Mouse (Mus musculus) embryonic facial prominence, embryonic 11.5 days (tissue): Measurements from ENCODE around the gene Btg2. TPM values are rescaled to one million over a fixed set of nuclear protein-coding genes. Genes with fewer than 3 reads are reported as not detected.

ENCODE experiments used
- ATAC-seq: fragments of 200-750 bp; cut with Nextera tagmentation; replicated peaks from 2 replicates; pipeline ENCODE4 v1.8.0; 2017; ENCODE audit warnings: low read depth; ENCODE audit not compliant: insufficient number of reproducible peaks, low FRiP score, low TSS enrichment
- DNase-seq: peaks from one replicate; pipeline ENCODE4 v3.0.0-alpha.2; 2015; ENCODE audit warnings: low spot score
- H3K27ac ChIP-seq: fragments of 300-500 bp; sonication (generic); replicated peaks from 2 replicates; pipeline ENCODE4 v1.5.1; 2014; ENCODE audit warnings: mild to moderate bottlenecking, low read depth, low read length, control low read depth
- H3K27me3 ChIP-seq: fragments of 300-500 bp; sonication (generic); 2 replicates; pipeline ENCODE4 v1.6.1; 2014; ENCODE audit warnings: mild to moderate bottlenecking, low read length, moderate library complexity, mixed read lengths; ENCODE audit not compliant: control insufficient read depth, insufficient read depth
- H3K36me3 ChIP-seq: fragments of 300-500 bp; sonication (generic); replicated peaks from 2 replicates; pipeline ENCODE4 v1.6.1; 2014; ENCODE audit warnings: low read depth, mild to moderate bottlenecking, low read length, moderate library complexity, mixed read lengths; ENCODE audit not compliant: control insufficient read depth, insufficient read depth
- H3K4me1 ChIP-seq: fragments of 300-500 bp; sonication (generic); 2 replicates; pipeline ENCODE4 v1.6.1; 2014; ENCODE audit warnings: low read length, mixed read lengths; ENCODE audit not compliant: control insufficient read depth, insufficient read depth
- H3K4me2 ChIP-seq: fragments of 300-500 bp; sonication (generic); 2 replicates; pipeline ENCODE4 v1.6.1; 2014; ENCODE audit warnings: low read depth, mild to moderate bottlenecking, control low read depth, low read length, moderate library complexity
- H3K4me3 ChIP-seq: fragments of 300-500 bp; sonication (generic); 2 replicates; pipeline ENCODE4 v1.5.1; 2014; ENCODE audit warnings: low read depth, low read length, control low read depth
- H3K9ac ChIP-seq: fragments of 300-500 bp; sonication (generic); replicated peaks from 2 replicates; pipeline ENCODE4 v1.6.1; 2014; ENCODE audit warnings: mild to moderate bottlenecking, control low read depth, low read length
- H3K9me3 ChIP-seq: fragments of 300-500 bp; sonication (generic); replicated peaks from 2 replicates; pipeline ENCODE4 v1.6.1; 2016; ENCODE audit warnings: mild to moderate bottlenecking, low read length, inconsistent platforms, mixed read lengths; ENCODE audit not compliant: control insufficient read depth
- WGBS: fragments of 180-500 bp; shearing (Covaris S2); extraction: QIAGEN DNeasy Blood & Tissue Kit; methylation state at CpG from one replicate; pipeline ENCODE4 v1.1.7; 2014; 5-methylcytosine and 5-hydroxymethylcytosine counted together
- polyA plus RNA-seq: library from polyadenylated mRNA; unstranded; fragments of >200 nt; fragmentation: Nextera tagmentation; extraction: Ambion mirVana; gene quantifications from 2 replicates; pipeline ENCODE4 v1.2.1, GENCODE M21; 2014

The Btg2 gene
- polyA plus RNA-seq, 1 experiment from 2014 or later: 38.9 TPM

- ATAC-seq (no peak), DNase-seq (no peak)
- Histone ChIP-seq H3K4me3 (no peak overlapping the region), H3K4me1 (peaks cover 24% of the 10 kb centered on the region), H3K36me3 (no peaks in the 10 kb centered on the region), H3K9me3 (no peaks in the 10 kb centered on the region), H3K27ac (peak overlapping the region; percentile 93), H3K4me2 (no peak overlapping the region), H3K27me3 (no peaks in the 10 kb centered on the region), H3K9ac (no peak overlapping the region)
- WGBS: 78% methylated on average over 2 of the region's 2 CpGs
These were observed 14.6 kb downstream of the Btg2 start for GRCm38 (mm10) chr1:134064296-134064831.

- H3K4me1 ChIP-seq: peaks cover 24% of the 10 kb centered on the region
- no peaks in the 10 kb centered on the region for H3K27me3 ChIP-seq
- peak overlapping the region; percentile 65 for H3K9ac ChIP-seq
- H3K4me3 ChIP-seq: no peak overlapping the region
- no peak; the same call in 1 of the 2 replicates for ATAC-seq
- H3K9me3 ChIP-seq: no peaks in the 10 kb centered on the region
- H3K36me3 ChIP-seq: no peaks in the 10 kb centered on the region
- 12% methylated on average over 9 of the region's 9 CpGs for WGBS
- H3K4me2 ChIP-seq: peak overlapping the region; percentile 38
- DNase-seq: no peak
- peak overlapping the region; percentile 93 for H3K27ac ChIP-seq
These were observed 15.2 kb downstream of the Btg2 start for GRCm38 (mm10) chr1:134063773-134064125.

- H3K4me3 ChIP-seq: no peak overlapping the region
- peak; percentile 60 for ATAC-seq
These were observed 15.7 kb downstream of the Btg2 start for GRCm38 (mm10) chr1:134063086-134063772.

GRCm38 (mm10) chr1:134062411-134063085 is 16.4 kb downstream of the Btg2 start:
- WGBS: 11% methylated on average over 11 of the region's 11 CpGs
- Histone ChIP-seq H3K9ac (peak overlapping the region; percentile 65), H3K4me2 (peak overlapping the region; percentile 38), H3K4me3 (no peak overlapping the region), H3K4me1 (peaks cover 24% of the 10 kb centered on the region), H3K9me3 (no peaks in the 10 kb centered on the region), H3K27ac (peak overlapping the region; percentile 93), H3K27me3 (no peaks in the 10 kb centered on the region), H3K36me3 (no peaks in the 10 kb centered on the region)
- DNase-seq (peak; percentile 61), ATAC-seq (peak; percentile 26)

More at GRCm38 (mm10) chr1:134063086-134063772, 15.7 kb downstream of the Btg2 start:
- Histone ChIP-seq H3K4me1 (peaks cover 24% of the 10 kb centered on the region), H3K36me3 (no peaks in the 10 kb centered on the region), H3K4me2 (peak overlapping the region; percentile 38), H3K27me3 (no peaks in the 10 kb centered on the region), H3K9me3 (no peaks in the 10 kb centered on the region), H3K9ac (peak overlapping the region; percentile 65), H3K27ac (peak overlapping the region; percentile 93)
- WGBS: 1% methylated on average over 32 of the region's 33 CpGs
- DNase-seq: peak; percentile 79

- Histone ChIP-seq H3K4me3 (no peak overlapping the region), H3K9ac (no peak overlapping the region), H3K27ac (peak overlapping the region; percentile 93; the same call in 1 of the 2 replicates), H3K4me2 (no peak overlapping the region), H3K9me3 (no peaks in the 10 kb centered on the region), H3K4me1 (peaks cover 24% of the 10 kb centered on the region), H3K27me3 (no peaks in the 10 kb centered on the region), H3K36me3 (no peaks in the 10 kb centered on the region)
- DNase-seq (no peak), ATAC-seq (no peak)
- WGBS: 56% methylated on average over 3 of the region's 3 CpGs
These were observed 17.0 kb downstream of the Btg2 start for GRCm38 (mm10) chr1:134061915-134062314.

- H3K9me3 ChIP-seq: no peaks in the 10 kb centered on the region
- DNase-seq: peak; percentile 94
- H3K4me1 ChIP-seq: peaks cover 24% of the 10 kb centered on the region
- H3K27ac ChIP-seq: peak overlapping the region; percentile 88
- H3K9ac ChIP-seq: peak overlapping the region; percentile 53
- H3K36me3 ChIP-seq: no peaks in the 10 kb centered on the region
- H3K27me3 ChIP-seq: no peaks in the 10 kb centered on the region
- 2% methylated on average over 31 of the region's 31 CpGs for WGBS
- ATAC-seq: peak; percentile 88
- H3K4me3 ChIP-seq: peak overlapping the region; percentile 16; the same call in 1 of the 2 replicates
- H3K4me2 ChIP-seq: peak overlapping the region; percentile 56
These were observed 17.9 kb downstream of the Btg2 start for GRCm38 (mm10) chr1:134060849-134061569.

GRCm38 (mm10) chr1:134059739-134060695 is 18.9 kb downstream of the Btg2 start:
- no peak overlapping the region for H3K4me3 ChIP-seq
- peak overlapping the region; percentile 56; the same call in 1 of the 2 replicates for H3K4me2 ChIP-seq
- no peak for ATAC-seq
- DNase-seq: no peak
- peaks cover 24% of the 10 kb centered on the region for H3K4me1 ChIP-seq
- H3K9ac ChIP-seq: peak overlapping the region; percentile 29; the same call in 1 of the 2 replicates
- peak overlapping the region; percentile 88 for H3K27ac ChIP-seq
- H3K9me3 ChIP-seq: no peaks in the 10 kb centered on the region
- no peaks in the 10 kb centered on the region for H3K36me3 ChIP-seq
- 75% methylated on average over 16 of the region's 16 CpGs for WGBS
- H3K27me3 ChIP-seq: no peaks in the 10 kb centered on the region
